Mouse (Mus musculus) adrenal gland, postnatal 25 days (tissue): ENCODE results near the gene Nr1d2. TPM values are rescaled to one million over a fixed set of nuclear protein-coding genes. Genes with fewer than 3 reads are reported as not detected.
A peak's percentile ranks its signal among the peaks of the same experiment; 100 is the strongest.
"Not testable (repeated sequence)": the region's sequence is repeated elsewhere in the genome, so short reads cannot be mapped to it uniquely, and the experiment has no call there.

ENCODE experiments used
- DNase-seq: peaks from one replicate; pipeline ENCODE4 v3.0.0; 2021; ENCODE audit warnings: mixed read lengths
- microRNA-seq, 2 experiments: library from miRNA; unstranded; fragments of <30 nt; microRNA quantifications; one replicate each; pipeline ENCODE4 v1.2.0; 2021
- total RNA-seq: library from RNA; stranded (reverse); gene quantifications from 2 replicates; pipeline ENCODE4 v1.2.3, GENCODE M21; 2021

Nr1d2 gene
- total RNA-seq, 1 experiment from 2014 or later: 125 TPM

DNA sequence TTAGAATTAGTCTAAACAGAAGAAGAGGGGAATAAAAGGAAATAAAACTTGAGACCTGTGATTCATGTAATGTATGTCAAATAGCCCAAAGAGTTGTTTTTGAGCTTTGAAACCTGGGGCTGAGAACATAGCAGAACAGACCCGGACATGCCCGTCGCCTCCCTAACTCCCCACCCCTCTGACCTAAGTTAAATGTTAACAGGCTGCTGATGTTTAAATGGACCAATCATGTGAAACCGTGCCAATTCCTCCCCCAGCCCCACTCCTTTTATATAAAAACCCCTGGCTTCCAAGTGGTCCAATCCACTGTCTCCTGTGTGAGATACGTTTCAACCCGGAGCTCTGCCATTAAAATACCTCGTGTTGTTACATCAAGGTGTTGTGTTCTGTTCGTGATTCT is 7.1 kb downstream of the Nr1d2 start:
- DNase-seq: not testable (repeated sequence)

DNA sequence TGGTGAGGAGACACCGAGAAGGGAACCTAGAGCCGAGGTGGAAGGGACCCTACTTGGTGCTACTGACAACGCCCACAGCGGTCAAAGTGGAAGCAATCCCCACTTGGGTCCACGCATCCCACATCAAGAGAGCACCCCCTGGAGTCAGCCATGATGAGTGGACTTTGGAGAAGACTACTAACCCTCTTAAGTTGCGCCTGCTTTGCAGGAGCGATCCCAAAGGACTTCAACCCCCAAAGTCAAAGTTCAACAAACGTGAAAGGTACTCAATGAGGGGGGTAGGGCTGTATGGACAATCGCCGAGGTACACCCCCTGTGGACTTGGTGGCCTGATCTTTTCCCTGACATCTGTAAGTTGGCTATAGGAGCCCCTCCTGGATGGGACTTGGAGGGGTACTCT is 9.2 kb downstream of the Nr1d2 start:
- DNase-seq: not testable (repeated sequence)

DNA sequence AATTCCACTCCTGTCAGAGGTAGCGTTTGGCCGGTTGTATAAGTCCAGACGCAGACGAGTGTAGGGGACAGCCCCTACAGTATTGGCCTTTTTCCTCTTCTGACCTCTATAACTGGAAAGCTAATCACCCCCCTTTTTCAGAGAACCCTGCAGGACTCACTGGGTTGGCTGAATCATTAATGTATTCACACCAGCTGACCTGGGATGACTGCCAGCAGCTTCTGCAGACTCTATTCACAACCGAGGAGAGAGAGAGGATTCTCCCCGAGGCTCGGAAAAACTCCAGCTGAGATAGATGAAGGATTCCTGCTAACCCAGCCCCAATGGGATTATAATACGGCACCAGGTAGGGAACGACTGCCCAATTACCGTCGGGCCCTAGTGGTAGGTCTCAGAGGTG is 12.7 kb downstream of the Nr1d2 start:
- not testable (repeated sequence) for DNase-seq

DNA sequence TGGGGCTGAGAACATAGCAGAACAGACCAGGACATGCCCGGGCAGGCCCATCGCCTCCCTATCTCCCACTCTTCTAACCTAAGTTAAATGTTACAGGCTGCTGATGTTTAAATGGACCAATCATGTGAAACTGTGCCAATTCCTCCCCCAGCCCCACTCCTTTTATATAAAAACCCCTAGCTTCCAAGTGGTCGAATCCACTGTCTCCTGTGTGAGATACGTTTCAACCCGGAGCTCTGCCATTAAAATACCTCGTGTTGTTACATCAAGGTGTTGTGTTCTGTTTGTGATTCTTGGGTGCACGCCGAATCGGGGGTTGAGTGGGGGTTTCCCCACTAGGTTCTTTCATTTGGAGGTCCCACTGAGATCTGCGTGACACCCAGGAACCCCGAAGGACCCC is 13.5 kb downstream of the Nr1d2 start:
- DNase-seq: not testable (repeated sequence)

DNA sequence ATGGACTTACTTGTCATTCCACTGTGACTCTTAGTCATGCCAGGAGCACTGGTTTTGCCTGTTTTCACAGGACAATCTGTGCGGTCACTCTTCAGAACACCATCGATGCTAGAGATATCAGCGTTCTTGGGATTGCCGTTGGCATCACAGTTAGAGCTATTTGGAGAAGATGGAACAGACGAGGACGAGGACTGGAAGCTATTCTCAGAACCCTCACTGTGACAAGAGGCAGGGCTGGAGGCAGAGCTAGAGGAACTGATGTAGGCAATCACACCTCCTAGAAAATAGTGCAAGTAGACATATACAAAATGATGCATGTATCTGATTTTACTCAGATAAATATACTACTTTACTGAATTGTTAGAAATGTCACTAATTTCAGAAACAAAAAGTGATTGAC is 16.9 kb downstream of the Nr1d2 start:
- no peak for DNase-seq

DNA sequence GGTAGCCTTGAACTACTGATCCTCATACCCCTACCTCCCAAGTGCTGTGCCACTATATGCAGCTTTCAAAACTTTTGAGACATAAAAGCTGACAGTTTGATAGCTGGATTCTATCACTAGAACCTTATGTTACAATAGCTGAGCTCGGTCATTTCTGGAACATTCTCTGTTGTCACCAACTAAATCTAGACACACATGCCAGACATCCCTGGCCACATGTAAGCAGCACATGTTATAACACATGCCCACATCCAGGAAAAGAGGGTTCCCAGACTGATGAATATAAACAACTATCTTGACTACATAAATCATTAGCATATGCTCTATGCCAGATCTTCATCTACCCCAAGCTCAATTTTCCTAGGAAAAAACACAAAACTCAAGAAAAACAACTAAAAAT is 21.8 kb downstream of the Nr1d2 start:
- DNase-seq: no peak

DNA sequence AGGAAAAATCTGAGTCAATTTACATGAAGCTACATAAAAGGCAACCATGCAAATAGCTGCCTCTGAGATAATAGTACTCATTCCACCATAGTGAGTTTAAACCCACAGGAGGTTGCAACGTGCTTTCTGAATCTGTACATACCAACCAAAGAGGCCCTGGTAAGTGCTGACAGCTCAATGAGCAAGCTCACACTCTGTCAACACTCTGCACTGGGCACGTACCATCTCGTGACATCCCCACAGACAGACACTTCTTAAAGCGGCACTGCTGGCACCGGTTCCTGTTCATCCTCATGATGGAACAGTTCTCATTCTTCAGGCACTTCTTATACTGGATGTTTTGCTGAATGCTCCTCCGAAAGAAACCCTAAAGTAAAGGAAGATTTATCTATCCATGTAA is 22.5 kb downstream of the Nr1d2 start:
- DNase-seq: no peak

DNA sequence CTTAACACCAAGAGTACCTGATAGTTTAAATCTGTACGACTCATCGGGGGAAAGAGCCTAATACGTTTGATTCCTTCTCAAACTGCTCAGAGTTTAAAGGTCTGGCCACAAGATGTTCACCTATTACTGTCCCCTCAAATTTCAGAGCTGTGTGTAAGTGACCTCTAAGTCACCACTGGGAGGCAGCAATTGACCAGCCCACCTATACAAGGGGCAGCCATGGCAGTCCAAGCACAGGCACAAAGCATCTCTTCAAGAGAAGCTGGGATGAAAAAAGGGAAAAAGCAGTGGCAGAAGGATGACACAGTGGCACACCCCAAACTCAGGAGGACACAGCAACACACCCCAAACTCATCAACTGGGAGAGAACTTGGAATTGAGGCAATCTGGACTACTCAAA is 28.1 kb downstream of the Nr1d2 start:
- peak; percentile 15 for DNase-seq

DNA sequence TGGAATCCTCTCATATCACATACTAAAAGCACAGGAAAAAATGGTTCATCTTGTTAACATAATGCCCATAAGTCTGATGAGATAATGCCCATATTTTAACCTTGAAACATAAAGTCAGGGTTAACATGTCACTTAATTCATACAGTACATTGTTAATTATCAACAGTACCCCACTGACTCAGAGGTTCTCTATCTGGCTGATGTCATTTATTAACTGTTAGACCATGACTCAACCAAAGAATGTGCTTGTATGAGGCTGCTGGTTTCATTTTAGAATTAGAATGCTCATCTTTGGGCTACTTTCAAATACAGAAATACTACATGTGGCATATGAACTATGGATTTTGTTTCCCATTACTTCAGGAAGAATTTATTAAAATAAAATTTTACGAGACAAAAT is 34.6 kb downstream of the Nr1d2 start:
- not testable (repeated sequence) for DNase-seq

DNA sequence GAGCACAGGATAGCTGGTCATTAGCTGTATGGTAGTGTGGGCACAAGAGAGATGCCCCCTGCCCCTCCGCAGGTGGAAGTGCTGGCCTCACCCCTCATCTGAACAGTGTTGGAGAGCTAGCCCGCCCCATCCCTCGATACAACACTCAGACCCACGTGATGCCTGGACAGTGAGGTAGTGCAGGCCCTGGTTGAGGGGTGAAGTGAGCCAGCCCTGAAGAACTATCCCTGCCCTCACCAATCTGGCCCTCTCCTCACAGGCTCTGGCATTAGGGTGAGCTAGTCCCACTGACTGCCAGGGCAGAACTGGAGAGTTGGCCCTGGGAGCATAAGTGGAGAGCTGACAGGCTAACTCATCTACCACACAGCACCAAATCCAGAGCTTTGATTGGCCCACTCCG is 37.5 kb downstream of the Nr1d2 start:
- DNase-seq: no peak

DNA sequence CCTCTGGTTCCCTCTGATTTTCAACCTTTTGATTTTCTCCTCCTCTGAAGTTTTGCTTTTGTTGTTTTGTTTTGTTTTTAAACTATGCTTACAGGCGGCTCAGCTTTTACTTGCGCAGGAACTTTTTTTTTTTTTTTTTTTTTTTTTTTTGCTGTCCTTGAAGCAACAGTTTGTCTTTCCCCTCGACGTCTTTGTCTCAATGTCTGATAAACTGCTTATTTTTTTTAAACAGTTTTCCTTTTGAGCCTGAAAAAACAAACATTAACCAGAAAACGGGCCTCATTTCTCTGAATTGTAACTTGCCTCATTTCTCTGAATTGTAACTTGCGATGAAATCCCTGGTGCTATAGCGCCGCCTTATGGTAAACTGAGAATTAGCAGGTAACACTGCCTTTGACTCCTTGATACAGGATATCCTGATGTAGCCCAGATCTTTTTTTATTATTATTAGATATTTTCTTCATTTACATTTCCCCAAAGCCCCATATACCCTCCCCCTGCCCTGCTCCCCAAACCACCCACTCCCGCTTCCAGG is 52.0 kb downstream of the Nr1d2 start:
- DNase-seq: peak; percentile 34

DNA sequence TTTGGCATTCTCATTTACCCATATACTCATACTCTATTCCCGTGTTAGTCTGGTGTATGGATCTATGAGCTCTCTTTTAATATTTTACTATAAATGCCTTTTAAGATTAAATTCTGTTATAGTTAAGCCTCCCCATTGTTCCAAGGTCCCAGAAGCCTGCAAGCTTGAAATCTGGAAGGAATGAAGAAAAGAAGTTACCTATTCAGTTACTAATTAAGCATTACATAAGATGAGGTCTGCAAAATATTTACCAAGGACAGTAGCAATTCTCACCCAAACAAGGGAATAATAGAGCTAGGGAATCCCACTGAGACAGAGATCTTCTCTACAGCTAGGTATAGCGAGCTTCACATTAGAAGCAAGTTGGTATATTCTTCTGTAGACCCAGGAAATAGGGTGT is 61.4 kb downstream of the Nr1d2 start:
- DNase-seq: not testable (repeated sequence)

DNA sequence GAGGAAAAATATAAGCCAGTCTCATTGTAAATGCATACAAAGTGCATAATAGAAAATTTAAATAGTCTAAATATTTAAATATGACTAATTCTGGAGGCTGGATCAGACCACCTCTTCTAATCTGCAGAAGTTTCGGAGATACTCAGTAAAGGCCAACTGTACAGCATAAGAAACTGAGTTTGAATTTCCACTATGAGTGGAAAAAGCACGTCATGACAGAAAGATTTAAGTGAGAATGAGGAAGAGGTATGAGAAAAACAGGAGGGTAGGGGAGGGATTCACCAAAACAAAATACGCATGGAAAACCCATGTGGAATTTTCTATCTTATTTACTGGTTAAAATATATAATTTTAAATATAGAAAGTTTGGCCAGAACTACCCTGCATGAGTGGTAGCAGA is 71.3 kb downstream of the Nr1d2 start:
- DNase-seq: no peak

DNA sequence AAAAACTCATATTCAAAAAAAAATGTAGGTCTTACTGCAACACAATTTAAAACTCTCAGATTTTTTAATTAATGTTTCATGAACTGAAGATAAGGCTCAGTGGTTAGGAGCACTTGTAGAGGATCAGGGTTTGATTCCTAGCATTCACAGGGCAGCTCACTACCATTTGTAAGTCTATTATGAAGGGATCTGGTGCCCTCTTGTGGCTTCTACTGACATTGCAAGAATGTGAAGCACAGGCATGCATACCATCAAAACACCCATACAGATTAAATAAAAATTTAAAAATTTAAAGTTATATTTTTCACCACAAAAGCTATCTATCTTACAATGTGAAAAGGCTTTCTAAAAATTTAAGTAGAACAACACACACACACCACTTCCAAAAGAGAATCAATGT is 71.9 kb downstream of the Nr1d2 start:
- DNase-seq: peak; percentile 12

Small RNA genes within 50 kb of the gene (microRNA-seq; reads per million reads assigned to microRNA genes)
- 0 reads per million in 2 experiments for gene Gm44469

Other genes starting within 250 kb of the Nr1d2 start
- 24.3 and 26.0 TPM in 2 replicates for gene Nkiras1, start 32.0 kb upstream of the Nr1d2 start, total RNA-seq
- gene Rpl15, start 32.3 kb upstream of the Nr1d2 start, total RNA-seq: 574 and 813 TPM in 2 replicates
- gene Ube2e1, start 92.7 kb upstream of the Nr1d2 start, total RNA-seq: 78.6 and 79.2 TPM in 2 replicates